Mouse (Mus musculus) C2C12 (cell line): ENCODE results near the gene Mettl3.
"Not testable (repeated sequence)": the region's sequence is repeated elsewhere in the genome, so short reads cannot be mapped to it uniquely, and the experiment has no call there.

Experiments
- CEBPB ChIP-seq: IDR thresholded peaks from one replicate; pipeline ENCODE4 v1.6.1; 2011; ENCODE audit warnings: low read depth, mild to moderate bottlenecking, control low read depth, moderate library complexity
- CTCF ChIP-seq: IDR thresholded peaks from one replicate; pipeline ENCODE4 v1.5.1; 2011; ENCODE audit not compliant: control insufficient read depth, insufficient read depth, insufficient read length
- FOSL1 ChIP-seq: IDR thresholded peaks from one replicate; pipeline ENCODE4 v1.8.0; 2011; ENCODE audit warnings: mild to moderate bottlenecking, low read length; ENCODE audit not compliant: poor library complexity, insufficient read depth, severe bottlenecking
- MAX ChIP-seq: IDR thresholded peaks from one replicate; pipeline ENCODE4 v1.6.1; 2011; ENCODE audit warnings: mild to moderate bottlenecking, control low read depth
- MYOG ChIP-seq: IDR thresholded peaks from one replicate; pipeline ENCODE4 v1.6.1; 2011; ENCODE audit not compliant: control insufficient read depth, insufficient read length; ENCODE audit errors: extremely low read depth
- USF1 ChIP-seq: IDR thresholded peaks from one replicate; pipeline ENCODE4 v1.6.1; 2011; ENCODE audit warnings: low read depth, mild to moderate bottlenecking, control low read depth, moderate library complexity

GRCm38 (mm10) chr14:52310343-52310742 is 5.4 kb upstream of the Mettl3 start:
- not testable (repeated sequence) for TF ChIP-seq CTCF, USF1, CEBPB, MAX, MYOG, FOSL1
